Mouse (Mus musculus): ENCODE measurements around the gene Rin3. TPM values are rescaled to one million over a fixed set of nuclear protein-coding genes. Genes with fewer than 3 reads are reported as not detected.

Gene Rin3
- polyA plus RNA-seq, 1 experiment from 2014 or later = 10.5 TPM

- TF ChIP-seq CTCF (IDR thresholded peaks at IDR 0.05; ENCODE audit: low read depth) = no peak
Observed at GRCm38 (mm10) chr12:102350997-102351396, 68.1 kb downstream of the Rin3 start.

DNA sequence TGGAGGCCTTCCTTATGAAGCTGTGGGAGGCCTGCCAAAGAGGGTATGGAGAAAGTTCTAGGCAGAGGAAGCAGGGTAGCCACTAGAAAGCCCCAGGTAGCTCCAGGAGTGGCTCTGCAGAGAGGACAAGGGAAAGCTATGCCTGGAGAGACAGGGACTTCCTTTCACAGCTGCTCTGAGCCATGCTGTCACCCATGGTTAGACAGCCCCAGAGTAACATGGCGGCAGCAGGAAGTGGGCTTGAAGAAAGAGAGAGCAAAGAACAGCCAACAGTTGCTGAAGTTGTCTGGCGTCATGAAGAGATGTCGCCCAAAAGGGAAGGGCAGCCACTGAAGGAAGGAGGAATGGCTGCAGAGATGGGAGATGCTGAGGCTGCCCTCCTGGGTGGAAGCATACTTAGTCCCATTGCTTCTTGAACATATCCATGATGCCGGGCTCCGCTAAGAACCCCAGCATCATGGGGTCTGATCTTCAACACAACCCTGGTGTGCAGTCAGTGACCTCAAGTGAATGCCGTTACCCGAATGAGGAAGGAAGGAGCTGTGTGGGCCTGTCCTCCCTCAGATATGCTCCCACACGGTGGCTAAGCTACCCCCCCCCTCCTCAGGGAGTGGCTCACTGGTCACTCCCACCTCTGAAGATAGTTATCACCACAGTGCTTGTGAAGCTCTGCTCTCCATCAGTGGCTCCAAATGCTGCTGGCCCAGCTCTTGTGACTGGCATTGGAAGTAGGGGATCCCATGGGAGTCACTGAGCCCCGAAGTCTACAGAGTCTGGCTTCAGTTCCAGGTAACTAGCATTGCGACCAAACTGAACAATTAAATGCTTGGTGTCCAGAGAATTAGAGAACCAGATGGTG lies 71.5 kb downstream of the Rin3 start:
- TF ChIP-seq CTCF (IDR thresholded peaks at IDR 0.05; ENCODE audit: low read depth) = no peak
- no peak for ATAC-seq
- no peak overlapping the region for H3K9ac ChIP-seq (ENCODE audit: low read depth, low read length)
- no peaks in the 10 kb centered on the region for H3K27me3 ChIP-seq (replicated peaks; ENCODE audit: control insufficient read depth, insufficient read depth, low read length)
- H3K27ac ChIP-seq (ENCODE audit: low read depth, low read length) = no peak overlapping the region
- H3K9me3 ChIP-seq (ENCODE audit: control insufficient read depth) = no peaks in the 10 kb centered on the region
- H3K4me3 ChIP-seq (ENCODE audit: low read depth, low read length) = no peak overlapping the region
- H3K4me2 ChIP-seq (replicated peaks; ENCODE audit: low read depth) = no peak overlapping the region
- peaks cover 14% of the 10 kb centered on the region for H3K36me3 ChIP-seq (ENCODE audit: control insufficient read depth, insufficient read depth)
- no peaks in the 10 kb centered on the region for H3K4me1 ChIP-seq (replicated peaks; ENCODE audit: control insufficient read depth, insufficient read depth, low read length)
- 85% methylated on average over 10 of the region's 10 CpGs for WGBS

More at GRCm38 (mm10) chr12:102350997-102351396, 68.1 kb downstream of the Rin3 start:
- no peak overlapping the region for H3K4me3 ChIP-seq (ENCODE audit: low read depth, low read length)
- no peak overlapping the region for H3K27ac ChIP-seq (ENCODE audit: low read depth, low read length)
- H3K36me3 ChIP-seq (ENCODE audit: control insufficient read depth, insufficient read depth) = peaks cover 2% of the 10 kb centered on the region; the same call in 1 of the 2 replicates
- H3K27me3 ChIP-seq (replicated peaks; ENCODE audit: control insufficient read depth, insufficient read depth, low read length) = no peaks in the 10 kb centered on the region
- H3K9ac ChIP-seq (ENCODE audit: low read depth, low read length) = no peak overlapping the region
- WGBS = 81% methylated on average over 1 of the region's 1 CpGs
- no peak for ATAC-seq
- no peak overlapping the region for H3K4me2 ChIP-seq (replicated peaks; ENCODE audit: low read depth)
- no peaks in the 10 kb centered on the region for H3K9me3 ChIP-seq (ENCODE audit: control insufficient read depth)
- no peaks in the 10 kb centered on the region for H3K4me1 ChIP-seq (replicated peaks; ENCODE audit: control insufficient read depth, insufficient read depth, low read length)

- no peak overlapping the region for H3K4me2 ChIP-seq (replicated peaks; ENCODE audit: low read depth)
Observed at GRCm38 (mm10) chr12:102355784-102356183, 72.9 kb downstream of the Rin3 start.

GRCm38 (mm10) chr12:102356781-102357180 lies 73.9 kb downstream of the Rin3 start:
- H3K4me3 ChIP-seq (ENCODE audit: low read depth, low read length) = no peak overlapping the region
- no peak overlapping the region for H3K9ac ChIP-seq (ENCODE audit: low read depth, low read length)
- H3K4me2 ChIP-seq (replicated peaks; ENCODE audit: low read depth) = no peak overlapping the region
- H3K27ac ChIP-seq (ENCODE audit: low read depth, low read length) = no peak overlapping the region
- ATAC-seq = no peak
- TF ChIP-seq CTCF (IDR thresholded peaks at IDR 0.05; ENCODE audit: low read depth) = no peak
- H3K9me3 ChIP-seq (ENCODE audit: control insufficient read depth) = no peaks in the 10 kb centered on the region
- H3K36me3 ChIP-seq (ENCODE audit: control insufficient read depth, insufficient read depth) = peaks cover 30% of the 10 kb centered on the region
- H3K27me3 ChIP-seq (replicated peaks; ENCODE audit: control insufficient read depth, insufficient read depth, low read length) = no peaks in the 10 kb centered on the region
- 94% methylated on average over 1 of the region's 1 CpGs for WGBS
- H3K4me1 ChIP-seq (replicated peaks; ENCODE audit: control insufficient read depth, insufficient read depth, low read length) = no peaks in the 10 kb centered on the region

More at GRCm38 (mm10) chr12:102355784-102356183, 72.9 kb downstream of the Rin3 start:
- Histone ChIP-seq H3K9ac (ENCODE audit: low read depth, low read length) (no peak overlapping the region), H3K9me3 (ENCODE audit: control insufficient read depth) (no peaks in the 10 kb centered on the region), H3K27ac (ENCODE audit: low read depth, low read length) (no peak overlapping the region), H3K27me3 (replicated peaks; ENCODE audit: control insufficient read depth, insufficient read depth, low read length) (no peaks in the 10 kb centered on the region), H3K4me3 (ENCODE audit: low read depth, low read length) (no peak overlapping the region), H3K36me3 (ENCODE audit: control insufficient read depth, insufficient read depth) (peaks cover 28% of the 10 kb centered on the region), H3K4me1 (replicated peaks; ENCODE audit: control insufficient read depth, insufficient read depth, low read length) (no peaks in the 10 kb centered on the region)
- TF ChIP-seq CTCF (IDR thresholded peaks at IDR 0.05; ENCODE audit: low read depth) = no peak
- no peak for ATAC-seq

DNA sequence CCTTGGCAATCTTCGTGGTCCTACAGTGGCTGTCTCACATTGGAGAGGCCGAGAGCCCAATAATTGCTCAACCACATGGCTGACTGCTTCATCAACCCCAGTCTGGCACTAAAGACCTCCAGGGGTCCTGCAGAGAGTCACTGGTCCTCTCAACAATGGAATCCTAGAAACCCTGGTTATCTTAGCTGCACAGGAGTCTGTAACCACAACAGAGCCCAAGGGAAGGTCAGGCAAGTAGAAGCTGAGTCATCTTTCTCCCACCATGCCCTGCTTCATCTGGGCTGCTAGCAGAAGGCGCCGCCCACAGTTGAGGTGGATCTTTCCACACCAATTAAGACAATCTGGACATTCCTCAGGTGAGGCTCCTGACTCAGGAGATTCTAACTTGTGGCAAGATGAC lies 76.5 kb downstream of the Rin3 start:
- Histone ChIP-seq H3K9ac (ENCODE audit: low read depth, low read length) (no peak overlapping the region), H3K27me3 (replicated peaks; ENCODE audit: control insufficient read depth, insufficient read depth, low read length) (no peaks in the 10 kb centered on the region), H3K4me2 (replicated peaks; ENCODE audit: low read depth) (no peak overlapping the region), H3K4me3 (ENCODE audit: low read depth, low read length) (no peak overlapping the region), H3K9me3 (ENCODE audit: control insufficient read depth) (no peaks in the 10 kb centered on the region), H3K27ac (ENCODE audit: low read depth, low read length) (no peak overlapping the region), H3K4me1 (replicated peaks; ENCODE audit: control insufficient read depth, insufficient read depth, low read length) (no peaks in the 10 kb centered on the region), H3K36me3 (ENCODE audit: control insufficient read depth, insufficient read depth) (peaks cover 38% of the 10 kb centered on the region)
- ATAC-seq = no peak
- TF ChIP-seq CTCF (IDR thresholded peaks at IDR 0.05; ENCODE audit: low read depth) = no peak
- 96% methylated on average over 4 of the region's 4 CpGs for WGBS

- Histone ChIP-seq H3K4me1 (replicated peaks; ENCODE audit: control insufficient read depth, insufficient read depth, low read length) (no peaks in the 10 kb centered on the region), H3K27ac (ENCODE audit: low read depth, low read length) (no peak overlapping the region), H3K9me3 (ENCODE audit: control insufficient read depth) (no peaks in the 10 kb centered on the region), H3K36me3 (ENCODE audit: control insufficient read depth, insufficient read depth) (peaks cover 43% of the 10 kb centered on the region), H3K9ac (ENCODE audit: low read depth, low read length) (no peak overlapping the region), H3K27me3 (replicated peaks; ENCODE audit: control insufficient read depth, insufficient read depth, low read length) (no peaks in the 10 kb centered on the region), H3K4me3 (ENCODE audit: low read depth, low read length) (no peak overlapping the region), H3K4me2 (replicated peaks; ENCODE audit: low read depth) (no peak overlapping the region)
- ATAC-seq = no peak
- no peak for TF ChIP-seq CTCF (IDR thresholded peaks at IDR 0.05; ENCODE audit: low read depth)
- WGBS = 91% methylated on average over 10 of the region's 10 CpGs
Observed at GRCm38 (mm10) chr12:102361189-102362161, 78.6 kb downstream of the Rin3 start.
